Mouse (Mus musculus): ENCODE data around the gene Amdhd1.

The Amdhd1 gene

DNA sequence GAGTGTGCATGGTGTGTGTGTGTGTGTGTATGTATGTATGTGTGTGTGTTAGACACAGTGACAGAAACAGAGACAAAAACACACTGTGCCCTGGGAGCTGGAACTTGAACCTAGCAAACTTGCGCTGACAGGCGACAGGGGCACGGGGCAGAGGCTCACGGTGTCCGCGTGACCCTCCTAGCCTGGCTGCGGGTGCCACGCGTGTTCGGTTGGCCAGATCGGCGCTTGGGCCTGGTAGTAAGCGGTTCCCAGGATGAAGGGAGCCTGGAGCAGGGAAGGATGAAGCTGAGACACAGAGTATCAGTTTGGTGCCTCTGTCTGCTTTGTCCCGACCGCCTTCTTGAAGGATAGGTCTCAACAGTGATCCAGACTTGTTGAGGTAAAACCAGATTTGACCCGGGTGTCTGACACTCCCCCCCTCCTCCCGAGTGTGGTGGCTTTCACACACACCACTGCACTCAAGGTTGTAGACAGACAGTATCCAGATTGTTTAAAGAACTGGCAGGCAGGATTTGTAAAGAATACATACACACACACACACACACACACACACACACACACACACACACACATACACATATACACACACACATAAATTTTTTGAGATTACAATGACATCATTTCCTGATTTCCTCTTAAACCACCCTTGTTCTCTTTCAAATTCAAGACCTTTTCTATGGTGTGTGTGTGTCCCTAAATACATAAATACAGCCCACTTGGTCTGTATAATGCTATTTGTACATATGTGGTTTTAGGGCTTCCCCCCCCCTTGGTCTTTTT, 788 bp upstream of the Amdhd1 start, which contains the start of gene Ccdc38:
TSS of gene Ccdc38 (plus strand) at position 202 of the 780 bp plus-strand sequence.
- WGBS, result 75% methylated on average over 17 of the region's 17 CpGs

DNA sequence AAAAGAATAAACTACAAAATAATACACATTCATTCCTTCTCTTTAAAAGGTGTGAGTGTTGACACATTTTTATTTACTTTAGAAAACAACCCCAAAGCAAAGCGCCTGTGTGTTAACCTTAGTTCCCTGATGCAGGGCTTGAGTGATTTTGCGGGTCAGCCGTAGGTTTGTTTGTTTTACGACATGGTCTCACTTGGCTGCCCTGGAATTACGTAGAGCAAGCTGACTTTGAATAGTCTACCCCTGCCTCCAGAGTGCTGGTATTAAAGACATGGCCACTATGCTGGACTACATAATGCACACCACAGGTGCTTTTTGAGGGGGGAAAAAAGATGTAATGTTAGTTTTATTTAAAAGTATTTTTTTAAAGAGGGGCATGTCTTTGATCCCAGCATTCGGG, 1.0 kb downstream of the Amdhd1 start:
- WGBS, result 94% methylated on average over 6 of the region's 6 CpGs

DNA sequence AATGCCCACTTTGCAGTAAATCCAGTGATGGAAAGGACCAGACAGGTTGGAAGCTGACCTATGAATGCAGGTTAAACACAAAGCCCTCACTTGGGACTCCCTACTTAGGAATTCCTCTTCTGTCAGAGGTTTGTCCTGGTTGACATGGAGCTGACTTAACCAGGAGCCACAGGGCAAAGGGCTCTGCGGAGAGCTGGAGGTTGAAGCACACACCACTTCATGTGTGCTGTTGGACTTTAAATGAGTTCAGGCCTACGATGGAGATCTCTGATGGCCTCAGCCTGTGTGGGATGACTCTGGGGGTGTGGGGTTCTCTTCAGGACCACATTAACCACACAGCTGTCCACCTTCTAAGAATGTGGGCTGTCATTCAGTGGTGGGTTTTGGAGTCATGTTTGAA, 1.5 kb downstream of the Amdhd1 start:
- WGBS, result 95% methylated on average over 2 of the region's 2 CpGs

DNA sequence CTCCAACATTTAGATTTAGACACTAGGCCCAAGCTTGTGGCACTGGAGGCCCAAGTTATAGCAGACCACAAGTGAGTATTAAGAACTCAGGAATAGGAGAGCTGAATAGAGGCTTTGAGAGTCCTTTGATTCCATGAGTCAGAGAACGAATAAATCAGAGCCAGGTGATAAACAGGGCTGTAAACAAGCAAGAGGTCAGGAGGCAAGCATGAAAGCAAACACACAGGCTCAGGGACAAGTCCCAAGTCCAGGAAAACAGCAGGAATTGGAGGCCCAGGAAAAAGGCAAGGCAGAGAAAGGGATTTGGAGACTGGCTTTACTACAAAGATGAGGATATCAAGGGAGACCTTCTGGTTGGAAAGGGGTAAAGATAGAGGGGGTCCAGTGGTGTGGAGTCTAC, 14.5 kb downstream of the Amdhd1 start:
- WGBS, result 86% methylated on average over 1 of the region's 1 CpGs

DNA sequence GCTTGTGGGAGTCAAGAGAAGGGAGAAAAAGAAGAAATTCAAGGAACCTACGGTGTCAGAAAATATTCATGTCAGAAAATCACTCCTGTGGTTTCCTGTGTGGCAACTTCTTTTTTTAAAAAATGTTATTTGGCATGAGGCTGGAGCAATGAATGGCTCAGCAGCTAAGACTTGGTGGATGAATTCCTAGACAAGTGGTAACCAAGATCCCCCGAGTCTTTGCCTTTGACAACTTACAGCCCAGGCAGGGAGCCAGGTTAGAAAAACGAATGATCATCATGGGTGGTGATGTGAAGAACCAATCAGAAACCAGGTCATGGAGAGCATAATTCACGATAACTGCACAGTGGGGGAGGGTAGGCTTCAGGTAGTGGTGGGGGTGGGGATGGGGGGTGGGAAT, 18.8 kb downstream of the Amdhd1 start:
- 58% methylated on average over 4 of the region's 4 CpGs for WGBS

DNA sequence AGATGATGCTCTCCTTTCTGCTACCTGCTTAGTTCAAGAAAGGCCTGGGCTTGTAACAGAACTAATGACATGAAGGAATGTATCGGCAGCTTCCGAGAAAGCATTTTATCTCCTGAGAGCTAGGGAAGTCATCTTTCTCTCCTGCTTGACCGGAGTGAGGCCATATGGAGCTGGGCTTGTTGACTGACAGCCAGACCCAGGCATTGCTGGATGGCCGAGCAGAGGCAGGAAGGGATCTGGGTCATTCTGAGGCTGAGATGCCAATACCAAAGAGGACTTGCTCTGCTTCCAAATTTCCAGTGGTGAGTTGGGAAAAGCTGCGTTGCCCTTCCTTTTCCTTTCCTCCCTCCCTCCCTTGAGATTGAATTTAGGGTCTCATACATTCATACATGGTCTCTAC, 20.1 kb downstream of the Amdhd1 start:
- WGBS, result 89% methylated on average over 5 of the region's 5 CpGs

- WGBS, result 95% methylated on average over 8 of the region's 8 CpGs
These were observed 20.7 kb downstream of the Amdhd1 start for GRCm38 (mm10) chr10:93519159-93519558.

DNA sequence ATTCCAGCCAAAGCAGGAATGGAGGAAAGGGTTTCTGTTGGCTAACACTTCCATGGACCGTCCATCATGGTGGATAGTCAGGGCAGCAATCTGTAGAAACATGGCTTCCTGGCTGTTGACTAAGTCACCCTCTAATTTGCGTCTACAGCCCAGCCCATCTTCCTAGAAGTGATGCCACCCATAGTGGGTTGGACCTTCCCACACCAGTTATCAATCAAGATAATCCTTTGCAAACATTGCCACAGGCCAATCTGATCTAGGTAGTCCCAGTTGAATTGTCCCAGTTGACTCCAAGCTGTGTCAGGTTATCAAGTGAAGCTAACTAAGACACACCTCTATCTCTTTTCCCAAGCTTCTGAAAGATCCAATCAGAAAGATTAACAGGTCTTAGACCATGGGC, 21.2 kb downstream of the Amdhd1 start:
- 95% methylated on average over 2 of the region's 2 CpGs for WGBS

GRCm38 (mm10) chr10:93518186-93518585, 21.6 kb downstream of the Amdhd1 start:
- 85% methylated on average over 4 of the region's 4 CpGs for WGBS

GRCm38 (mm10) chr10:93517754-93518153, 22.1 kb downstream of the Amdhd1 start:
- WGBS, result 79% methylated on average over 4 of the region's 4 CpGs

GRCm38 (mm10) chr10:93515927-93516326, 23.9 kb downstream of the Amdhd1 start:
- 88% methylated on average over 12 of the region's 12 CpGs for WGBS

DNA sequence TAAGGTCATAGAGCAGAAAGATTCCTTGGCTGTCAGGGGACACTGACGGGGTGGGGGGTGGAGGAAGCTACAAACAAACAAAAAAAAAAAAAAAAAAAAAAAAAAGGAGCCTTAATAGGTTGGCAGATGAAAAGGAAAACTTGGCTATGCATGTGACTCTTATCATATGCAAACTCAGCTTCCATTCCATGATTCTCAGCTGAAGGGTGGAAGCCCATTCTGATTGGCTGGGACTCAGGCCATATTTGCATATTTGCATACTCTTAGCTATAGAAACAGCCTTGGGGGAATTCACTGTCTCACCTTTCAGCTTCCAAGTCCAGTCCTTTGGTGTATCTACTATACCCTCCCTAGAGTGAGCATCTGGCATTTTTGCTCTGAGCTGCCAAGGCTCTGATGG, 24.4 kb downstream of the Amdhd1 start:
- 28% methylated on average over 1 of the region's 1 CpGs for whole genome bisulfite sequencing

DNA sequence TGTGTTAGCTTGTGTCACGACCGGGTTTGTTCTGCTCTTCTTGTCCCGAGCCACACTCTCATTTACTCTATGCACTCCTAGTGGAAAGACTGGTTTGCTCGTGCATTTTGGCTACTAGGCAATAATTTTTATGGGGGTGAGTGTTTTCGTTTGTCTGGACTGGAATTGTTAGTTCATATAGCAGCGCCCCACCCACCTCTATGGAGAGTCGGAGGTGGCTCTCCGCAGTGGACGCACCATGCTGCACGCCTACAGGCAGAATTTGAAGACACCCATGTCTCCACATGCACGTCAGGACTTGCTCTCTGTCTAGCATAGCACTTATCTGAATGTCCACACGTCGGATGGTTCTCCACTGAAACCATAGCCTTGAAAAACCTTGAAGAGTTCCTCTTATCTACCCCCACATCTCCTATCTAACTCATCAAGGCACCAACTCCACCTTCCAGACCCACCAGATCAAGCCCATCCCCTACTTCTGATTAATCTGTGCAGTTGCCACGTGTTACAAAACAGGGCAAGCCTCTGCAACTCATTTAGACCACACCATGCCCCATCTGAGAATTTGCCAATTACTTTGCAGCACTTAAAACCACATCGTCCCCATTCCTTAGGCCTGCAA, 30.2 kb downstream of the Amdhd1 start:
- 86% methylated on average over 15 of the region's 15 CpGs for WGBS

DNA sequence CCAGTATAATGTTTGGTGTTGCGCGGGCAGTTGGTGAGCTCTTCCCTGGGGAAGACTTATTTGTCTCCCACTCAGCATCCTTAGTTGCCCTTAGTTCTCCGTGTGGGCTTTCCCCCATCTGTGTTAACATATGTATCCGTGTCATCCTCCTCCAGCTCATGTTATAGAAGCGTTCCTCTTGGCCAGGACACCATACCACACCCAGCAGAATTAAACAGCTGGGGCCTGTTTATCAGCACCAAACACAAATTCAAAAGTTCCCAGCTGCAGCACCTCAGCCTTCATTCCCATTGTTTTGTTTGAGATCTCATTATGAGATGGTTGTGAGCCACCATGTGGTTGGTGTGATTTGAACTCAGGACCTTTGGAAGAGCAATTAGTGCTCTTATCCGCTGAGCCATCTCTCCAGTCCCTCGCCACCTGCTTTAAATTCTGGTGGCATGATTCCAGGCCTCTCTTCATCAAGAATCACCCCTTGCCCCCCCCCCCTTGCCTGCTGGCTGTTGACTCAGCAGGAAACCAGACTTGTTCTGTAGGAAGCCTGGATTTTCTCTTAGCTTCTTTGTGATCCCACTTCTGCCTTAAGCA, 31.4 kb downstream of the Amdhd1 start:
- 57% methylated on average over 7 of the region's 7 CpGs for WGBS

DNA sequence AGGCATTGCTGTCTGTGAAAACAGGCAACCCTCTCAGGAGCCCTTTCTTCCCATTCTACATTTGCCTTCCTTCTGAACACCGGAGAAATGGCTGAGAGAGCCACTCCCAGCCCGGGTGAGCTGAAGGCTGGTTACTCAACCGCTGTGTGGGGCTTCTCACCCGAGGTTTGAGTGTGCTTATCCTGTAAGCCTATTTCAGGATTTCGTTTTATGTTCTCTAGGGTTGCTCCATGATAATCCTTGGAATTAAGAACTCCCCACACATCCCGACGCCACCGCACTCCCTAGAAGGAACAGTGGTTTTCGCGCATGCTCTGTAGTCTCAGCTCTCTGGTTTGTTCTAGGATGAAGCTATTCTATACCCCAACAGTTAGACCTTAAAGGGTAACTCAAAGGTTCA, 38.5 kb downstream of the Amdhd1 start:
- 80% methylated on average over 10 of the region's 10 CpGs for WGBS

- 53% methylated on average over 10 of the region's 10 CpGs for WGBS
These were observed 39.0 kb downstream of the Amdhd1 start for GRCm38 (mm10) chr10:93500864-93501263.

DNA sequence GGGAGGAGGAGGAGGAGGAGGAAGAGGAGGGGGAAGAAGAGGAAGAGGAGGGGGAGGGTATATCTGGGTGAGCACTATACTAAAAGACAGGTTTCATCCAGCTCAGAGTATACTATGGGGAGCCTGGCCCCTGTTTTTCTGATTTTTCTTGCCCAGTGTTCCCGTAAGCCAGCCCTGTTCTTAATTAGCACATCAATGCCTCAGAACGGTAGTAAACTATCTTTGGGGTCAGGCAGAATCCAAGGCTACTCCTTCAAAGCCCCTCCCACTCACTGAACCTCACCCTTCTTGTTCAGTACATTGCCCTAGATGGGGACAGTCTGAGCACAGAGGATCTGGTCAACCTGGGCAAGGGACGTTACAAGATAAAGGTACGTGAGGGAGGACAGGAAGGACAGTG, 49.4 kb downstream of the Amdhd1 start:
- WGBS, result 68% methylated on average over 4 of the region's 4 CpGs

- 90% methylated on average over 6 of the region's 6 CpGs for WGBS
These were observed 51.0 kb downstream of the Amdhd1 start for GRCm38 (mm10) chr10:93488828-93489226.

DNA sequence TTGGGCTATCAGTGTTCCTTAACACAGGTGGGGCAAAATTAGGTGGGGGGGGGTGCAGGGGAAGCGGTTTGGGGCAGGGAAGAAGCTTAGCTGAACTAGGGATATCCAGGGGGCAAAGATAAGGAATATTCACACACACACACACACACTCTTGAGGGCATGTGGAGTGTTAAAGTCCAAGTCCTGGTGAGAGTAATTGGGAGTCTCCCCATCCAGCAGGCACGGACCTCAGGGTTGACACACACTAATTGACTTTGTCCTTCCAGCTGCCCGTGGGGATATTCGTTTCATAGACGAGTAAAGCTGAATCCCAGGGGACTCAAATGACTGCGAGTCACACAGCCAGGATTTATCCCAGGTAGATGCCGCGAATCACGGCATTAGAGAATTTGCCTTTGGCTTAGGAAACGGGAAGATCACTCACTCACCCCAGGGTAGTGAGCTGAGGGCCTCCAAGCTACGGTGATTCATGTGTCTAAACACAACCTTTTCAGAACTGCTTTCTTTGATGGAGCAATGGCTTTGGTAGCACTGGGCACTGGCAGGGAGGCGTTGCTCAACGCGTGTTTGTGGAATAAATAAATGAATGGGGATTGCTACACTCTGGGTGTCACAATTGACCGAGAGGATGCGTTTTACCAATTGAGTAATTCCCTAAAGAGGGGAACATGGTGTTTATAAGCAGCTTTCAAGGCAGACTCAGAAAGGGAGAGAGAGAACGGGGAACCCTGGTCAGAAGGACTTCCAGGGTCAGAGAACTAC, 51.6 kb downstream of the Amdhd1 start, which contains the start of gene Hal:
TSS of gene Hal (plus strand) at position 703 of the 762 bp plus-strand sequence.
- WGBS, result 73% methylated on average over 17 of the region's 17 CpGs

- WGBS, result 22% methylated on average over 4 of the region's 4 CpGs
These were observed 53.2 kb downstream of the Amdhd1 start for GRCm38 (mm10) chr10:93486622-93487021.

DNA sequence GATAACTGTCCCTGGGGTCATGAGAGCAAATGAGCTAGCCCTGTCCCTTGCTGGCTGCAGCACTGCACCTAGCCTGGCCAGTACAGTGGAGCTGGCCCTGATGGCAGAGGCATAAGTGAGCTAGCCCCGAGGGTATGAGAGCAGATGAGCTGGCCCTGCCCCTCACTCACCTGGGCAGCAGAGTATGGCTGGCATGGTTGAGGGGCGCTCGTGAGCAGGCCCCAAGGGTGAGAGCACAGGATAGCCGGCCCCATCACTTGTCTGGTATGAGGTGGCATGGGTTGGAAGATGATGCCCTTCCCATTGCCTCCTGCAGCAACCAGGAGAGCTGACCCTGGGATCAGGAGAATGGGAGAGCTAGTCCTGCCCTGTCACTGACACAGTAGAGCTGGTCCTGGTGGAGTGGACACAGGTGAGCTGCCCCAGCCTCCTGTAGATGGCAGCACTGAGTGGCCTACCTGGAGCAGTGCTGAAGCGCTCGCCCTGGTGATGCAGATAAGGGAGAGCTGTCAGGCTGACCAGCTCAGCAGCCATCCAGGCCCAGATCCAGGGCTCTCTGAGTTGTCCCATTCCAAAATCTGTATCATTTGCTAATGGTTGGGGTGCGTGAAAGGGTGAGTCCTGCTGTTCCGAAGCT, 54.7 kb downstream of the Amdhd1 start:
- 96% methylated on average over 8 of the region's 8 CpGs for WGBS

GRCm38 (mm10) chr10:93484511-93484910, 55.3 kb downstream of the Amdhd1 start:
- WGBS, result 89% methylated on average over 8 of the region's 8 CpGs

Data from cerebral cortex, adult 2 months (tissue).